Mouse (Mus musculus) liver (tissue): ENCODE measurements around the gene Gm29735.

Source experiments
- DNase-seq: peaks from one replicate; pipeline ENCODE4 v3.0.0-alpha.2; 2020; ENCODE audit warnings: mixed read lengths

Gm29735 gene

GRCm38 (mm10) chr7:142119632-142120031 is 37.3 kb downstream of the Gm29735 start:
- peak; percentile 30 for DNase-seq
